Mouse (Mus musculus) embryonic facial prominence, embryonic 11.5 days (tissue): ENCODE results near the gene S100a16. TPM values are rescaled to one million over a fixed set of nuclear protein-coding genes. Genes with fewer than 3 reads are reported as not detected.

ENCODE experiments used
- ATAC-seq: fragments of 200-750 bp; cut with Nextera tagmentation; replicated peaks from 2 replicates; pipeline ENCODE4 v1.8.0; 2017; ENCODE audit warnings: low read depth; ENCODE audit not compliant: insufficient number of reproducible peaks, low FRiP score, low TSS enrichment
- DNase-seq: peaks from one replicate; pipeline ENCODE4 v3.0.0-alpha.2; 2015; ENCODE audit warnings: low spot score
- H3K27ac ChIP-seq: fragments of 300-500 bp; sonication (generic); replicated peaks from 2 replicates; pipeline ENCODE4 v1.5.1; 2014; ENCODE audit warnings: mild to moderate bottlenecking, low read depth, low read length, control low read depth
- H3K27me3 ChIP-seq: fragments of 300-500 bp; sonication (generic); 2 replicates; pipeline ENCODE4 v1.6.1; 2014; ENCODE audit warnings: mild to moderate bottlenecking, low read length, moderate library complexity, mixed read lengths; ENCODE audit not compliant: control insufficient read depth, insufficient read depth
- H3K36me3 ChIP-seq: fragments of 300-500 bp; sonication (generic); replicated peaks from 2 replicates; pipeline ENCODE4 v1.6.1; 2014; ENCODE audit warnings: low read depth, mild to moderate bottlenecking, low read length, moderate library complexity, mixed read lengths; ENCODE audit not compliant: control insufficient read depth, insufficient read depth
- H3K4me1 ChIP-seq: fragments of 300-500 bp; sonication (generic); 2 replicates; pipeline ENCODE4 v1.6.1; 2014; ENCODE audit warnings: low read length, mixed read lengths; ENCODE audit not compliant: control insufficient read depth, insufficient read depth
- H3K4me2 ChIP-seq: fragments of 300-500 bp; sonication (generic); 2 replicates; pipeline ENCODE4 v1.6.1; 2014; ENCODE audit warnings: low read depth, mild to moderate bottlenecking, control low read depth, low read length, moderate library complexity
- H3K4me3 ChIP-seq: fragments of 300-500 bp; sonication (generic); 2 replicates; pipeline ENCODE4 v1.5.1; 2014; ENCODE audit warnings: low read depth, low read length, control low read depth
- H3K9ac ChIP-seq: fragments of 300-500 bp; sonication (generic); replicated peaks from 2 replicates; pipeline ENCODE4 v1.6.1; 2014; ENCODE audit warnings: mild to moderate bottlenecking, control low read depth, low read length
- H3K9me3 ChIP-seq: fragments of 300-500 bp; sonication (generic); replicated peaks from 2 replicates; pipeline ENCODE4 v1.6.1; 2016; ENCODE audit warnings: mild to moderate bottlenecking, low read length, inconsistent platforms, mixed read lengths; ENCODE audit not compliant: control insufficient read depth
- WGBS: fragments of 180-500 bp; shearing (Covaris S2); extraction: QIAGEN DNeasy Blood & Tissue Kit; methylation state at CpG from one replicate; pipeline ENCODE4 v1.1.7; 2014; 5-methylcytosine and 5-hydroxymethylcytosine counted together
- polyA plus RNA-seq: library from polyadenylated mRNA; unstranded; fragments of >200 nt; fragmentation: Nextera tagmentation; extraction: Ambion mirVana; gene quantifications from 2 replicates; pipeline ENCODE4 v1.2.1, GENCODE M21; 2014

The S100a16 gene
- polyA plus RNA-seq, 1 experiment from 2014 or later, result 48.2 TPM

GRCm38 (mm10) chr3:90581141-90581540, 44.1 kb downstream of the S100a16 start:
- Histone ChIP-seq H3K4me1 (no peaks in the 10 kb centered on the region), H3K4me3 (no peak overlapping the region), H3K4me2 (no peak overlapping the region), H3K27me3 (no peaks in the 10 kb centered on the region), H3K9me3 (no peaks in the 10 kb centered on the region), H3K27ac (no peak overlapping the region), H3K9ac (no peak overlapping the region), H3K36me3 (no peaks in the 10 kb centered on the region)
- ATAC-seq, result no peak
- 88% methylated on average over 5 of the region's 5 CpGs for WGBS
- DNase-seq, result no peak

DNA sequence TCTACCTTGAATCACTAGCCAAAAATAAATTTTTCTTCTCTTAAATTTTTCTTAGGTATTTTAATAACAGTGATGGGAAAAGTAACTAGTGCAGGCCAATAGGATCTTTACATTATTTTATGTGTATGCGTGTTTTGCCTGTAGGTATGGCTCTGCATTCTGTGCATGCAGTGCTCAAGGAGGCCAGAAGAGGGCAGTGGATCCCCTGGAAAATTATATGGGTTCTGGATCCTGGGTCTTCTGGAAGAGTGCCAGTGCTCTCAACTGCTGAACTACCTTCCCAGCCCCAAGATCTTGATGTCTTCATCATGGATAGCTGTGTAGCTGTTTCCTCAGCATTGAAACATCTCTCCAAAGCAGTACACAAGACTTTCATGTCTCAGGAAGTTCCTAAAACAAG, 45.1 kb downstream of the S100a16 start:
- no peaks in the 10 kb centered on the region for H3K27me3 ChIP-seq
- no peaks in the 10 kb centered on the region for H3K9me3 ChIP-seq
- no peak overlapping the region for H3K9ac ChIP-seq
- no peak overlapping the region for H3K4me2 ChIP-seq
- H3K4me3 ChIP-seq, result no peak overlapping the region
- H3K27ac ChIP-seq, result no peak overlapping the region
- no peaks in the 10 kb centered on the region for H3K4me1 ChIP-seq
- ATAC-seq (no peak), DNase-seq (no peak)
- no peaks in the 10 kb centered on the region for H3K36me3 ChIP-seq
- 91% methylated on average over 1 of the region's 1 CpGs for WGBS

GRCm38 (mm10) chr3:90582556-90582955, 45.5 kb downstream of the S100a16 start:
- ATAC-seq (no peak), DNase-seq (no peak)
- Histone ChIP-seq H3K27me3 (no peaks in the 10 kb centered on the region), H3K4me2 (no peak overlapping the region), H3K4me1 (no peaks in the 10 kb centered on the region), H3K9me3 (no peaks in the 10 kb centered on the region), H3K36me3 (no peaks in the 10 kb centered on the region), H3K4me3 (no peak overlapping the region), H3K27ac (no peak overlapping the region), H3K9ac (no peak overlapping the region)
- 90% methylated on average over 4 of the region's 4 CpGs for WGBS

DNA sequence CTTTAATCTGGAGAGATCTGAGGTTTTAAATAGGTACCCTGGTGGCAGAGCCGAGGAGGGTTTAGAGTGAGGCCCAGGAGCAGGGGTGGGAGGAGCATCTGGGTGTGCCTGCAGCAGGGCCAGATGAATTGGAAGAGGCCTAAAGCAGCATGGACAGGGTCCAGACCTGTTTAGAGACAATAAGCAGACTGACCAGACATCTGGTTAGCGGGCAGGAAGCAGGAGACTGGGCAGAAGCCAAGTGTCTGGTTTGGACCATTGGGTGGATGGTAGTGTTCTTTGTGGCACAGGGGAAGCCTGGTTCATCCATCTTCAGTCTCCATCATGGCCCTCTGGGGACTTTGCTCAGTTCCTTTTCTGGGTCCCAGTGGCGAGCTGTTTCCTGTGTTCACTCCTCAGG, 46.8 kb downstream of the S100a16 start:
- 45% methylated on average over 3 of the region's 3 CpGs for WGBS
- DNase-seq (no peak), ATAC-seq (no peak)
- no peak overlapping the region for H3K9ac ChIP-seq
- no peak overlapping the region for H3K4me3 ChIP-seq
- H3K4me1 ChIP-seq, result no peaks in the 10 kb centered on the region
- H3K27ac ChIP-seq, result no peak overlapping the region
- H3K4me2 ChIP-seq, result no peak overlapping the region
- H3K9me3 ChIP-seq, result no peaks in the 10 kb centered on the region
- no peaks in the 10 kb centered on the region for H3K36me3 ChIP-seq
- no peaks in the 10 kb centered on the region for H3K27me3 ChIP-seq

DNA sequence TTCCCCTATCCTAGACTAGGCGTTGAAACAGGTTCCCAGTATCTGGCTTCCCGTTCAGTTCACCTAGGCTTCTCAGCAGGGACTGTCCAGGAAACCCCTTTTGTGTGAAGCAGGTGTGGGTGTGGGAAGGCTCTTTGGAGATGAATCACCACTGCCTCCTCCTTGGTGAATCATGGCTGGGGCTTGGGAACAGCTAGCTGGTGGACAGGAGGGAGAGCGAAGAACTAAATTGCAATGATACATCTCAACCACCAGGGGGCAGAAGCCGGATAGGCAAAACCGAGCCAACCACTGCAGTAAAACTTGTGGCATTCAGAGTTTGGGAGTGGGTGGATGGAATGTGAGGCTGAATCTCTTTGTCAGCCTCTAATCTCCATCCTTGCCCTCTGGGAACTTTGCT, 48.5 kb downstream of the S100a16 start:
- DNase-seq, result peak; percentile 84
- no peak overlapping the region for H3K4me3 ChIP-seq
- no peak overlapping the region for H3K9ac ChIP-seq
- H3K9me3 ChIP-seq, result no peaks in the 10 kb centered on the region
- H3K27ac ChIP-seq, result no peak overlapping the region
- WGBS, result 34% methylated on average over 5 of the region's 5 CpGs
- no peaks in the 10 kb centered on the region for H3K4me1 ChIP-seq
- H3K4me2 ChIP-seq, result no peak overlapping the region
- H3K27me3 ChIP-seq, result no peaks in the 10 kb centered on the region
- H3K36me3 ChIP-seq, result no peaks in the 10 kb centered on the region
- peak; percentile 37; the same call in 1 of the 2 replicates for ATAC-seq

DNA sequence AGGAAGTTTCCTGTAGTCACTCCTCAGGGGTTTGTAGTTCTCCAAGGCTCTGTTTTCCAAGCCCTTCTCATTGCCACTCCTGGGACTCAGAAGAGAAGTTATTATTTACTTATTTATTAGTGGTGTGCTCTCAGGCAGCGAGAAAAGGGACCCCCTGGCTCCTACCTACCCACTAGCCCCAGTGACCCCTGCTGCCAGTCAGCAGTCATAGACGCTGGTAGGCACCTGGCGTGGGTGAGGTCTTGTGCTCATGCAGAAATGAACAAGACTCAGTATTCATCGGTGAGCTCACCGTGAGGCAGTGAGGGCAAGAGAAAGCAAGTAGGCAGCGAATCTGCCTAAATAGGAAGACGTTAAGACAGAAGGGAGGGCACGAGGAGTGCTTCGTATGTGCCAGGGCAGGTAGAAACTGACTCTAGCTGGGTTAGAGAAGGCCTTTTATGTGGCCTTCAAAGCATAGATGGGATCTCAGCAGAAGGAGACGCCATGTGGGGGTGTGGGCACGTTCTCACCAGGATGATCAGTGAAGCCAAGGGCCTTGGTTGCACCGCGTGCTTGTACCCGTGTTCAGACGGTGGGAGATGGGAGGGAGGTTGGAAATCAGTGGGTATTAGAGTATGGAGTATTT, 49.1 kb downstream of the S100a16 start:
- Histone ChIP-seq H3K9ac (no peak overlapping the region), H3K4me3 (no peak overlapping the region), H3K27ac (no peak overlapping the region), H3K9me3 (no peaks in the 10 kb centered on the region), H3K27me3 (no peaks in the 10 kb centered on the region), H3K36me3 (no peaks in the 10 kb centered on the region), H3K4me2 (no peak overlapping the region), H3K4me1 (no peaks in the 10 kb centered on the region)
- ATAC-seq (no peak), DNase-seq (no peak)
- 86% methylated on average over 15 of the region's 15 CpGs for WGBS

DNA sequence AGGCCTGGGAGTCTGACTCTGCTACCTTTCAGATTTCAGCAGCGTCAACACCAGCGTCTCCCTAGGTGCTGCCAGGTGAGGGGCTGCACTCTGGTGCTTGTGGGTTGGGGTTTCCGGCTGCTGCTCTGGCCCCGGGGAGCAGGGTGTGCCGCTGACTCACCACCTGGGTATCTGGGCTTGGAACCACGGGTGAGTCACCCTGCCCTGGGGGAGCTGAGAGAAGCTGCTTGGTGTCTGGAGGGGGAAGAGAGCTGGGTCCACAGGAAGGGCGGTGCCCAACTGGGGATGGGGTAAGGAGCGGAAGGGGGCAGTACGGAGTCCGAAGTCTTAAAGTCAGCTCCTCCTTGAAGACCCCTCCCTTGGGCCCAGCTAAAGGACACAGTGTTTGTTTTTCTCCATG, 49.9 kb downstream of the S100a16 start:
- ATAC-seq, result no peak
- H3K9me3 ChIP-seq, result no peaks in the 10 kb centered on the region
- no peaks in the 10 kb centered on the region for H3K4me1 ChIP-seq
- no peaks in the 10 kb centered on the region for H3K36me3 ChIP-seq
- no peak overlapping the region for H3K4me3 ChIP-seq
- H3K27me3 ChIP-seq, result no peaks in the 10 kb centered on the region
- DNase-seq, result no peak
- 69% methylated on average over 10 of the region's 10 CpGs for WGBS
- no peak overlapping the region for H3K9ac ChIP-seq
- no peak overlapping the region for H3K4me2 ChIP-seq
- no peak overlapping the region for H3K27ac ChIP-seq

GRCm38 (mm10) chr3:90587361-90588101, 50.5 kb downstream of the S100a16 start:
- no peak overlapping the region for H3K4me2 ChIP-seq
- no peaks in the 10 kb centered on the region for H3K4me1 ChIP-seq
- no peaks in the 10 kb centered on the region for H3K9me3 ChIP-seq
- H3K4me3 ChIP-seq, result no peak overlapping the region
- no peak overlapping the region for H3K9ac ChIP-seq
- H3K27me3 ChIP-seq, result no peaks in the 10 kb centered on the region
- 89% methylated on average over 14 of the region's 14 CpGs for WGBS
- no peaks in the 10 kb centered on the region for H3K36me3 ChIP-seq
- ATAC-seq, result no peak
- H3K27ac ChIP-seq, result no peak overlapping the region
- no peak for DNase-seq
